Mouse (Mus musculus) left cerebral cortex, adult 8-10 months (tissue): ENCODE data around the gene Rtf2. TPM values are rescaled to one million over a fixed set of nuclear protein-coding genes. Genes with fewer than 3 reads are reported as not detected.

Experiments used
- DNase-seq, 2 experiments: peaks; one replicate each; pipeline ENCODE4 v3.0.0; 2022; ENCODE audit warnings: low spot score in 2 of 2
- total RNA-seq, 4 experiments: library from RNA; stranded (reverse); gene quantifications; 2 replicates each; pipeline ENCODE4 v1.2.4; 2022

Gene Rtf2
- total RNA-seq, 4 experiments from 2014 or later: 67.7 to 75.2 (median 72.8) TPM

- no peak for DNase-seq
Observed at GRCm38 (mm10) chr2:172481654-172482385, 41.5 kb downstream of the Rtf2 start.

DNA sequence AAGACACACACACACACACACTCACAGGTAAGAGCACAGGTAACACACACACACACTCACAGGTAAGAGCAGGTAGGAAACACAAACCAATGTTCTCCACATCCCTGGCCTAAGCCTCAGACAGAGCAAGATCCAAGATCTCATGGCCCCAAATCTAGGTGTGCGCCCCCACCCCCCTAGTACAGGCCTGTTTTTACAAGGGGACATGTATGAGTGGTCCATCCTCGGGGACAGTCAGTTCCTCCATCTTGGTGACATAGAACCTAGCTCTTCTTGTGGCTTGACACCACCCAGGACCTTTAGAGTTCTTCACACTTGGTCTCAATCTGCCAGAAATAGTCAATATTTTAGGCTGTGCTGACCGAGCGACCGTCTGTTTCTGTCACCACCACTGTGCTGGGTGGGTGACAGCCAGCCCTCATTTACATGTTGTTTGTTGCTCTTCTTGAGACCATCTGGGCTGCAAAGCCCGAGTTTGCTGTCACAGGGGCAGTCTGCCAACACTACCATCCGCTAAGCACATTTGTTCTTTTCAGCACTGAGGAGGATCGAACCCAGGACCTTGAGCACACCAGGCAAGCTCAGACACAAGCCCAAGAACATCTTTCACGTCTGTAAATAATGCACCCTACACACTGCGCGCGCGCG lies 43.5 kb downstream of the Rtf2 start:
- no peak for DNase-seq

GRCm38 (mm10) chr2:172484696-172485370 lies 44.5 kb downstream of the Rtf2 start:
- DNase-seq: no peak

DNA sequence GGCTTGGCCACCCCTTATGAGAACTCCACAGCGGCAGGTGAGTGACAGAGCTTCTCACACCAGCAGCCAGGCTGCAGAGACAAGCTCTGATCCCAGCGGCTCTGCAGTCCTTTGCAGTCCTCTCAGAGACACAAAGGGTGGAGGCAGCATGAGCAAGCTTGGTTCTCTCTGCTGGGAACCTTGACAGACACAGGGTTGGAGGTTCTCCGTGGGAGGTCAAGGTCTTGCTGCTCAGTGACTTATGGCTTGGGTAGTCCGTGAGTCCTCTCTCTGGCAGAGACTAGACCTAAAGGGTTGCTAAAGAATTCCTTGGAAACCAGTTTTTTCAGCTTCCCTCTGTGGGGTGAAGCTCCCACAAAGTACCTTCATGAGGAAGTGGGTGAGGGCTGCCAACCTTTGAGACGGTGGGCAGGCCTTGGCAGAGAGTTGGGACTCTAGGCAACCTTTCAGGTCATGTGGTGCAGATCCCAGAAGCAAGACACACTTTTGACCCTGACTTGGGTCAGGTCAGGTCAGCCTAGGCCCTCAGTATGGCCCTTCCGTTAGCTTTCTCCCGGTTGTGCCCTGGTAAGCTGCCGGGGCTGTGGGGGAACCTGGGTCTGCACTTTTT lies 56.5 kb downstream of the Rtf2 start:
- DNase-seq: no peak

DNA sequence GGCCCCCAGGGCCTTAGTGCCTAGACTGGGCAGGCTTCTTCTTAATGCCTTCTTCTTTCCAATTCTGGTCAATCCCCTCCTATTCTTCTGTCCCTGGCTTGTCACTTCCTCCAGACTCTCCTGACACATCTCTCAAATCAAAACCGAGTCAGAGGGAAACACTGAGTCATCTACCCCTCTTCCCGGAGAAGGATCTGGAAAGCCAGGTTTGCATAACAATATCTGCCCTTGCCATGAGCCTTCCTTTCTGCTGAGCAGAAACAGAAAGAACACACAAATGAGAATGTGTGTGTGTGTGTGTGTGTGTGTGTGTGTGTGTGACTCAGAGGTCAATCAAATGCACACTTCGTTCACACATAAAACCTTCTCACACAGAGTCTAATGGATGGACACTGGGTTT lies 58.5 kb downstream of the Rtf2 start:
- DNase-seq: no peak

DNA sequence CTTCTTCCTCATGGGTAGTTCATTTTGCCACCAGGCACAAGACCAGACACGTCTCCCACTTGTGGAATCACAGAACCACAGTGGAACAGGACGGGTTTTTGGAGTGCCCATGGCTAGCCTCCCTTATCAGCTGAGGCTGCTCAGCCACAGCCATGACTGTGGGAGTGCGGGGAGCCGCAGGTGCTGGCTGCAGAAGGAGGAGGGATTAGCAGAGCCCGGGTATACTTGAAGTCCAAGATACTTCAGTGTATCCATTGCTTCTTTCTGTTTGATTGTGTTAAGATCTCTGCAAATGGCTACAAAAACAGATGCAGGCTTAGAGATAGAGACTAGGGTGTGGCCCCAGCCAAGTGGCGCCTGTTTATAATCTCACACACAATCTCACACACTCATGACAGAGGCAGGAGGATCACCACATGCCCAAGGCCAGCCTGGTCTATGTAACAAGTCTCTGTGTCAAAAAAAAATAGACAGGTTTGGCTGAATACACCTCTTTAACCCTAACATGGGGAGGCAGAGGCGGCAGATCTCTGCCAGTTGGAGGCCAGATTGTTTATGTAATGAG lies 60.5 kb downstream of the Rtf2 start:
- no peak for DNase-seq

DNA sequence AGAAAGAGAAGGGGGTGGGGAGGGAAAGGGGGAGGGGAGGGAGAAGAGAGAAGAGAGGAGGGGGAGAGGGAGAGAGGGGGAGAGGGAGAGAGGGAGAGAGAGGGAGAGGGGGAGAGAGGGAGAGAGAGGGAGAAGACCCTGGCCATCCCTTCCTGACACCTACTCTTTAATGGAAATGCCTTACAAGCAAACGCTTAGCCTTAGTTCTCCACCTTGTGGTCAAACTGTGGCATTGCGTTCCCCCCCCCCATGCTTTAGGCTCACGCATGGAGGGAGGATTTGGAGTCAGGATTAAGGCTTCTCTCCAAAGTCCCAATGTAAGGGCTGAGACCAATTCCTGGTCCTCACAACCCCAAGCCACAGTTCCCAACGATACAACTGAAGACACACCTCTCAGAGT lies 61.0 kb downstream of the Rtf2 start:
- no peak for DNase-seq

- no peak for DNase-seq
Observed at GRCm38 (mm10) chr2:172502168-172502567, 61.8 kb downstream of the Rtf2 start.

DNA sequence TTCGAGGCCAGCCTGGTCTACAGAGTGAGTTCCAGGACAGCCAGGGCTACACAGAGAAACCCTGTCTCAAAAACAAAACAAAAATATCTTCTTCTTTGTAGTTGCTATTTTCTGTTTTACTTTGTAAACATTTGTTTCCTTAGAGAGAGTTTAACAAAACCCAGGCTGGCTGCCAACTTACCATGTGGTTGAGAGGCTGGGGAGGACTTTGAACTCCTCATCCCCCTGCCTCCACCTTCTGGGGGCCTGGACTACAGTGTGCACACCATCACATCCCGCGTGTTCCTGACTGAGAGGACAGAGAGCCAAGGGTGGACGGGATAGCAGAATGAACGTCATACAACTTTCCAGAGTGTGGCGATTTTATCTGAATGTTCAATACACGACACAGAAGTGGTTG lies 65.8 kb downstream of the Rtf2 start:
- no peak for DNase-seq

GRCm38 (mm10) chr2:172510056-172510712 lies 69.8 kb downstream of the Rtf2 start:
- no peak for DNase-seq

GRCm38 (mm10) chr2:172510899-172511298 lies 70.5 kb downstream of the Rtf2 start:
- no peak for DNase-seq

GRCm38 (mm10) chr2:172516407-172516992 lies 76.1 kb downstream of the Rtf2 start:
- no peak for DNase-seq

Other genes with a start within 250 kb of the Rtf2 start
- gene Mc3r, start 192.1 kb upstream of the Rtf2 start, total RNA-seq: under 1 TPM; 0.41 to 0.93 (median 0.53) TPM
- gene Fam210b, start 95.0 kb upstream of the Rtf2 start, total RNA-seq: 10 to 100 TPM; 14.2 to 17.6 (median 16.2) TPM
- 1 to 10 TPM in 3 of 4 experiments, under 1 TPM in 1; 0.93 to 2.3 (median 1.8) TPM for gene Aurka, start 70.0 kb upstream of the Rtf2 start, total RNA-seq
- 10 to 100 TPM; 24.8 to 36.1 (median 29.7) TPM for gene Cstf1, start 69.9 kb upstream of the Rtf2 start, total RNA-seq
- gene Cass4, start 46.8 kb upstream of the Rtf2 start, total RNA-seq: under 1 TPM; 0.19 to 0.46 (median 0.37) TPM
- gene Gcnt7, start 18.0 kb downstream of the Rtf2 start, total RNA-seq: not detected
- gene Fam209, start 32.0 kb downstream of the Rtf2 start, total RNA-seq: not detected
- gene Tfap2c, start 109.0 kb downstream of the Rtf2 start, total RNA-seq: under 1 TPM; 0.12 to 0.16 (median 0.13) TPM